Mouse (Mus musculus): ENCODE results near the gene Tmem158.

DNA sequence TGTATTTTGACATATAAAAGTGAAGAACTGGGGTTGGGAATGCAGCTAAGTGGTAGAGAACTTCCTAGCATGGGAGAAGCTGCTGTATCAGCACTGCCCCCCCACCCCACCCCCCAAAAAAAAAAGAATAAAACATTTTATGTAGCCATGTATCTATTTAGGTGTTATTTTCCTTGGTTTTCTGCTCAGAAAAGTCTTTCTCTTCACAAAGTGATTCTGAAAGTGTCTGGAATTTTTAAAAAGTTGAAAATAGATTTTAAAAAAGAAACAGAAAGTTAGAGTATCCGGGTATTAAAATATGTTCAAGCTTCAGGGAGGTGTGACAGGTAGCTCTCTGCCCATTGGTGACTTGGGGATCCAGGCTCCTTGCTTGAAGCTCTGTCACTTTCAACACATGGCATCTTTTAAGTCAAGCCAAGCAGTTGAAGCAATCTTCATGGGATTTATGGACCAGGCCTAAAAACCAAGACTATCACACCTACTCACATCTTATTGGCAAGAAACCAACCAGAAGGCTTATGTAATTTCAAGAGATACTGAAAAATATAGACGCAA is 42.3 kb upstream of the Tmem158 start:
- TF ChIP-seq CTCF (IDR thresholded peaks at IDR 0.05): no peak
- TF ChIP-seq EP300 (IDR thresholded peaks at IDR 0.05): no peak
